Comparison of ENCODE assay signal across 25 mouse cellular contexts in genomic region chr7:68911989-68912655, GRCm38 (mm10).
"Had no signal": no experiment of that assay in that cellular context is flagged by ENCODE, and none has a peak within 500 bp of the region (broad histone marks: within the 10 kb centered on the region; RNA-seq: fewer than 3 reads in every experiment).

No protein-coding gene starts in this region.

- H3K36me3 ChIP-seq: heart, embryonic 10.5 days; heart, embryonic 12.5 days; hindbrain, embryonic 10.5 days; hindbrain, embryonic 12.5 days; intestine, embryonic 15.5 days; limb, embryonic 10.5 days; limb, embryonic 12.5 days; liver, embryonic 13.5 days had no signal

- H3K9ac ChIP-seq: heart, embryonic 12.5 days; hindbrain, embryonic 12.5 days; hindbrain, embryonic 14.5 days; intestine, embryonic 15.5 days; limb, embryonic 12.5 days; liver, embryonic 13.5 days had no signal

- ATAC-seq: forebrain, embryonic 16.5 days; hindbrain, embryonic 16.5 days; inflammation-experienced regulatory T-cells, adult 6 months; intestine, embryonic 15.5 days; intestine, postnatal 0 days had no signal

- H3K4me1 ChIP-seq: heart, embryonic 10.5 days; heart, embryonic 12.5 days; intestine, embryonic 15.5 days; liver, embryonic 13.5 days had no signal

- DNase-seq: gastrocnemius, adult 2 months; gastrocnemius, postnatal 10 days; gastrocnemius, postnatal 25 days; heart, adult 18-20 months; heart, postnatal 10 days; heart, postnatal 4 days; kidney, adult 18-20 months; kidney, postnatal 14 days; liver; liver, embryonic 13.5 days had no signal

- H3K27me3 ChIP-seq: heart, embryonic 12.5 days; hindbrain, embryonic 12.5 days; intestine, embryonic 15.5 days; limb, embryonic 12.5 days; liver, embryonic 13.5 days had no signal

- H3K4me3 ChIP-seq: gastrocnemius, adult 2 months; heart, embryonic 10.5 days; heart, embryonic 12.5 days; hindbrain, embryonic 10.5 days; hindbrain, embryonic 12.5 days; intestine, embryonic 15.5 days; layer of hippocampus, adult 2 months; left cerebral cortex, adult 2 months; limb, embryonic 10.5 days; limb, embryonic 12.5 days; liver, embryonic 13.5 days had no signal

- H3K4me2 ChIP-seq: heart, embryonic 12.5 days; hindbrain, embryonic 12.5 days; hindbrain, embryonic 14.5 days; intestine, embryonic 15.5 days; limb, embryonic 12.5 days; liver, embryonic 11.5 days; liver, embryonic 13.5 days had no signal

- H3K9me3 ChIP-seq: heart, embryonic 10.5 days; heart, embryonic 12.5 days; hindbrain, embryonic 10.5 days; hindbrain, embryonic 12.5 days; intestine, embryonic 15.5 days; limb, embryonic 10.5 days; limb, embryonic 12.5 days; liver, embryonic 13.5 days had no signal

- H3K27ac ChIP-seq: gastrocnemius, adult 2 months; heart, embryonic 10.5 days; hindbrain, embryonic 10.5 days; hindbrain, embryonic 12.5 days; hindbrain, embryonic 14.5 days; intestine, embryonic 15.5 days; layer of hippocampus, adult 2 months; left cerebral cortex, adult 2 months; limb, embryonic 10.5 days; limb, embryonic 12.5 days; liver, embryonic 13.5 days had no signal
